Mouse (Mus musculus): Measurements from ENCODE around the gene 4930550C14Rik.

DNA sequence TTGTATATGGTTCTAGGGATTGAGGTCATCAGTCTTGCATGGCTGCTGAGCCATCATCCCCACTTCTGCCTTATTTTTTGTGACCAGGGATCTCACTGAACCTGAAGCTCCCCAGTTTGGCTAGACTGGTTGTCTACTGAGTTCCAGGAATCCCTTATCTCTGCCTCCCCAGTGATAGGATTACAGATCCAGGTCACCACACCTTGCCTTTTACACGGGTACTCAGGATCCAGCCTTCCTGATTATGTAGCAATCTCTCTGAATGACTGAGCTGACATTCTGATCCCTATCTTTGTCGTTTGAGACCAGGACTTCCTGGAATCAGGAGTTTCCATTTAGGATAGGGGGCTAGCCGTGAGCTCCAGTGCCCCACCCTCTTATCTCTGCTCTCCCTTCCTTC, 30.8 kb upstream of the 4930550C14Rik start:
- TF ChIP-seq MXI1 (IDR thresholded peaks at IDR 0.05; ENCODE audit: low read depth, low read length), result no peak
- no peak for TF ChIP-seq USF1 (IDR thresholded peaks at IDR 0.05; ENCODE audit: low read depth, low read length)
- TF ChIP-seq POLR2A (IDR thresholded peaks at IDR 0.05; ENCODE audit: low read depth, low read length), result no peak
- no peak for TF ChIP-seq TCF12 (IDR thresholded peaks at IDR 0.05; ENCODE audit: low read depth, low read length)
- no peak for TF ChIP-seq CTCF (conservative IDR thresholded peaks at IDR 0.05 in 1 of 2, IDR thresholded peaks at IDR 0.05 in 1 of 2; ENCODE audit: low read depth in 2 of 2, low read length in 2 of 2)
- no peak for TF ChIP-seq CHD1 (IDR thresholded peaks at IDR 0.05; ENCODE audit: low read depth, low read length)
- TF ChIP-seq NRF1 (IDR thresholded peaks at IDR 0.05; ENCODE audit: low read depth, low read length), result no peak
- no peak for TF ChIP-seq EP300 (IDR thresholded peaks at IDR 0.05; ENCODE audit: low read length)

All from CH12.LX (cell line).